Mouse (Mus musculus) embryonic fibroblast, embryonic 13.5 days (primary cell): Measurements from ENCODE around the gene Gm3417.
"Not testable (repeated sequence)": the region's sequence is repeated elsewhere in the genome, so short reads cannot be mapped to it uniquely, and the experiment has no call there.

Experiments used
- CTCF ChIP-seq: IDR thresholded peaks from 2 replicates; pipeline ENCODE4 v1.5.1; 2011; ENCODE audit warnings: mild to moderate bottlenecking, control low read depth, low read length, moderate library complexity, borderline replicate concordance; ENCODE audit not compliant: insufficient read depth
- POLR2A ChIP-seq: IDR thresholded peaks from 2 replicates; pipeline ENCODE4 v1.6.1; 2011; ENCODE audit warnings: low read depth, mild to moderate bottlenecking, control low read depth, low read length, moderate library complexity

DNA sequence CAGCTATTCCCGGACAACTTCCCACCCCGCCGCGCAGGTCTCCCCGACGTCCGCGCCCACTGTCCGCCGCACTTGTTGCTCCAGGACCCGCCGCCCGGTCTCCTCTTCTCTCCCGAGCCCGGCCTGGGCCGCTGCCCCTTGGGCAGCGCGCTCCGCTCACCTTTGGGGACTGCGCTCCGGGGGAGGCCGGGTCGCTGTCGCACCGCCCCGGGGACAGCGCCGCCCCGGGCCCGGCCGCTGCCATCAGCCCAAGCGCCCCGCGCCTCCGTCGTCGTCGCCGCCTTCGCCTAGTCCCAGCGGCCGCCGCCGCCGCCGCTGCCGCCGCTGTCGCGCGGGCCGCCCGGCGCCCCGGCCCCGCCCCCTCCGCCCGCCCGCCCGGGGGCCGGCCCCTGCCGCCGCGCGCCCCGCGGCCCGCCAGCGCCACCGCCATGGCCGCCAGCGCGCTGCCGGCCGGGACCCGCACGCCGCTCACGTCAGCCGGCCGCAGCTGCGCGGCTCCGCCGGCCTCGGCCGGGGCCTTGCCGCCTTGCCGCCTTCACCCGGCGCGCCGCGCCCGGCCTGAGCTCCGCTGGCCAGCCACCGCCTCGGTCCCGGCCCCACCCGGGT, 17.5 kb downstream of the Gm3417 start, which contains the start of gene Phf10:
- not testable (repeated sequence) for TF ChIP-seq CTCF
- peak; percentile 45; the same call in 1 of the 2 replicates for TF ChIP-seq POLR2A
